Mouse (Mus musculus): Measurements from ENCODE around the gene Gfod1. TPM values are rescaled to one million over a fixed set of nuclear protein-coding genes. Genes with fewer than 3 reads are reported as not detected.

Gene Gfod1
- total RNA-seq, 1 experiment, result 4.8 TPM

DNA sequence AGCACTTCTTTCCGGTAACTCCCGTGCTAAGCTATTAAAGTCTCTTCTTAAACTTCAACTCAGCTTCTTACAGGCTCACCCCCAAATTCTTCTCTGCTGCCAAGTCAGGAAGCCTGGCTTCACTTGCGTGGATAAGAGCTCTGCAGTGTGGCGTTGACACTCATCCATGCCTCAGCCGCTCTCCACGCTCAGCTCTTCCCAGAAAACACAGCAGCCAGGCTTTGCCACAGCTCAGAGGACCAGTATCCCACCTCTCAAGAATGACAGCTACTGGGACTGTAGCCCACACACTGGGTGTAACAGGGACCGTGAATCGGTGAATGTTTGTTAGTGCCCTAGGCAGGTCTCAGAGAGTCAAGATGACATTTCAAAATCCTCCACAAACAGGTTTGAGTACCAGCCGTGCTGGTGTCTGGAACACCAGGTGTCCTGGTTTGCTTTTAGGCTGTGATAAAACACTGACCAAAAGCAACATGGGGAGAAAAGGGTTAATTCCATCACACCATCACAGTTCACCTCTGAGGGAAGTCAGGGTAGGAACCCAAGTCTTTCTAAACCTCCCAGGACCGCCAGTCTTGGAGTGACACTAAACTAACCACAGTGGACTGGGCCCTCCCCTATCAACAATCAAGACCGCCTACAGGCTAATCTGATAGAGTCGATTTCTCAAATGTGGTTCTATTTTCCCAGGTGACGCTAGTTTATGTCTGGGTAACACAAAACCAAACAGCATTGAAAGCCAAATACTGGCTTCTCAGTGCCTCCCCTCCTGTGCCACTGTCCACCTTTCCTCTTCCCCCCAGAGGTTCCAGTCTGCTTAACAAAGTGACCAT, 31.5 kb downstream of the Gfod1 start:
- Histone ChIP-seq H3K4me1 (ENCODE audit: control insufficient read depth in 2 of 2, insufficient read depth in 2 of 2, low read length in 2 of 2, poor library complexity in 1 of 2) (peaks cover 6 to 17% of the 10 kb centered on the region in 2 experiments), H3K9ac (ENCODE audit: insufficient read depth, low read depth, low read length, poor library complexity, severe bottlenecking) (no peak overlapping the region)

DNA sequence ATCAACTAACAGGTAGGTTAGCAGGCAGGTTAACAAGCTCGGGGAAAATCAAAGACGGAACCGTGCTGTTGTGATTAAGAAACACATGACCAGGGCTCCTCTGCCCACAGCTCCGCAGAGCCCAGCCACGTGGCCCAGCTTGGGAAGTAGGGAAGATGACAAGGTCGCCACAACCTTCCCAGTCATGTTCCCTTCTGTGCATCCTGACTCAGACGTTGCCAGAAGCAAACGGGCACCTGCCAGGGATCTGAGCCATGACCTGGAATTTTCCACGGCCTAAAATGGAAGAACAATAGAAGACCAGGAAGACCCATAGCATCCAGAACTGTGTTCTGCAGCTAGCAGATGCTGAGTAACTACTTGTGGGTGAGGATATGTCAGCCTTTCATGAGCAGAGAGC, 32.5 kb downstream of the Gfod1 start:
- Histone ChIP-seq H3K9me3 (ENCODE audit: control insufficient read depth, insufficient read depth, low read depth, low read length) (no peaks in the 10 kb centered on the region), H3K27ac (ENCODE audit: insufficient read depth, low read depth, low read length, poor library complexity, severe bottlenecking) (no peak overlapping the region), H3K4me1 (ENCODE audit: control insufficient read depth in 2 of 2, insufficient read depth in 2 of 2, low read length in 2 of 2, poor library complexity in 1 of 2) (peaks cover 6 to 21% of the 10 kb centered on the region in 2 experiments), H3K36me3 (ENCODE audit: control insufficient read depth, insufficient read depth, low read length, poor library complexity, severe bottlenecking) (no peaks in the 10 kb centered on the region), H3K4me3 (ENCODE audit: insufficient read depth in 1 of 2, low read depth in 1 of 2, low read length in 2 of 2, poor library complexity in 1 of 2, severe bottlenecking in 1 of 2) (no peak overlapping the region), H3K9ac (ENCODE audit: insufficient read depth, low read depth, low read length, poor library complexity, severe bottlenecking) (no peak overlapping the region)
- no peak for DNase-seq (ENCODE audit: low read depth, low spot score)
- no peak for TF ChIP-seq ZC3H11A (IDR thresholded peaks at IDR 0.05; ENCODE audit: borderline replicate concordance, low read depth, low read length)
- no peak for TF ChIP-seq CHD2 (IDR thresholded peaks at IDR 0.05; ENCODE audit: low read depth, low read length)
- TF ChIP-seq HCFC1 (IDR thresholded peaks at IDR 0.05; ENCODE audit: borderline replicate concordance, insufficient read depth, low read length), result no peak
- TF ChIP-seq MAFK (IDR thresholded peaks at IDR 0.05; ENCODE audit: insufficient read depth, low read depth, low read length), result no peak
- no peak for TF ChIP-seq ZNF384 (IDR thresholded peaks at IDR 0.05; ENCODE audit: low read depth, low read length)
- in situ Hi-C loops (cut with MboI; ENCODE audit: low sequenced_read_pairs in 2 of 2, unreplicated experiment in 2 of 2), result no loop called here

More for the DNA sequence above, 31.5 kb downstream of the Gfod1 start:
- no peak for DNase-seq (ENCODE audit: low read depth, low spot score)
- Histone ChIP-seq H3K9me3 (ENCODE audit: control insufficient read depth, insufficient read depth, low read depth, low read length) (no peaks in the 10 kb centered on the region), H3K27ac (ENCODE audit: insufficient read depth, low read depth, low read length, poor library complexity, severe bottlenecking) (no peak overlapping the region), H3K4me3 (ENCODE audit: insufficient read depth in 1 of 2, low read depth in 1 of 2, low read length in 2 of 2, poor library complexity in 1 of 2, severe bottlenecking in 1 of 2) (no peak overlapping the region), H3K36me3 (ENCODE audit: control insufficient read depth, insufficient read depth, low read length, poor library complexity, severe bottlenecking) (no peaks in the 10 kb centered on the region; the same call in 1 of the 2 replicates)
- in situ Hi-C loops (cut with MboI; ENCODE audit: low sequenced_read_pairs in 2 of 2, unreplicated experiment in 2 of 2), result no loop called here
- TF ChIP-seq HCFC1 (IDR thresholded peaks at IDR 0.05; ENCODE audit: borderline replicate concordance, insufficient read depth, low read length) (no peak), CHD2 (IDR thresholded peaks at IDR 0.05; ENCODE audit: low read depth, low read length) (no peak), ZNF384 (IDR thresholded peaks at IDR 0.05; ENCODE audit: low read depth, low read length) (no peak), ZC3H11A (IDR thresholded peaks at IDR 0.05; ENCODE audit: borderline replicate concordance, low read depth, low read length) (no peak), MAFK (IDR thresholded peaks at IDR 0.05; ENCODE audit: insufficient read depth, low read depth, low read length) (no peak)

DNA sequence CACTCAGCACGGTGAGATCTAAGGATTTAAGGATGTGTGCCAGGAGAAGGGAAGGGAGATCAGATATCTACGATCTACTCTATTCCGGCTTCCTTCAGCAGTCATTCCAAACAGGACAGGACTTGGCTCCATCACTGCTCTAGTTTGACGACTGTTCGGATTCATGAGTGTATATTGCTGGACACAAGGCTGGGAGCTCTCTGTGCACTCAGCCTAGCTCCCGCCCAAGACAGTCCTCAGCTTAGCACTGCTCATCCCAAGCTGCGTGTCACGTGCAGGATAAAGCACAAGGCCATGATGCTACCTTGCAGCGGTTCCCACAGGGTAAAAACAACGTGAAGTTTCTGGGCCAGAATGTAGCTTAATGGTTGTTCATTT, 33.8 kb downstream of the Gfod1 start:
- no peak for TF ChIP-seq ZNF384 (IDR thresholded peaks at IDR 0.05; ENCODE audit: low read depth, low read length)
- no peak for TF ChIP-seq HCFC1 (IDR thresholded peaks at IDR 0.05; ENCODE audit: borderline replicate concordance, insufficient read depth, low read length)
- no peak for TF ChIP-seq MAFK (IDR thresholded peaks at IDR 0.05; ENCODE audit: insufficient read depth, low read depth, low read length)
- TF ChIP-seq ZC3H11A (IDR thresholded peaks at IDR 0.05; ENCODE audit: borderline replicate concordance, low read depth, low read length), result no peak
- no peak for TF ChIP-seq CHD2 (IDR thresholded peaks at IDR 0.05; ENCODE audit: low read depth, low read length)
- no peaks in the 10 kb centered on the region for H3K9me3 ChIP-seq (ENCODE audit: control insufficient read depth, insufficient read depth, low read depth, low read length)
- DNase-seq (ENCODE audit: low read depth, low spot score), result no peak
- in situ Hi-C loops (cut with MboI; ENCODE audit: low sequenced_read_pairs in 2 of 2, unreplicated experiment in 2 of 2), result no loop called here
- H3K27ac ChIP-seq (ENCODE audit: insufficient read depth, low read depth, low read length, poor library complexity, severe bottlenecking), result no peak overlapping the region
- H3K4me3 ChIP-seq (ENCODE audit: insufficient read depth in 1 of 2, low read depth in 1 of 2, low read length in 2 of 2, poor library complexity in 1 of 2, severe bottlenecking in 1 of 2), result no peak overlapping the region
- H3K9ac ChIP-seq (ENCODE audit: insufficient read depth, low read depth, low read length, poor library complexity, severe bottlenecking), result no peak overlapping the region
- no peaks in the 10 kb centered on the region for H3K36me3 ChIP-seq (ENCODE audit: control insufficient read depth, insufficient read depth, low read length, poor library complexity, severe bottlenecking)
- H3K4me1 ChIP-seq (ENCODE audit: control insufficient read depth in 2 of 2, insufficient read depth in 2 of 2, low read length in 2 of 2, poor library complexity in 1 of 2), result peaks cover 6 to 21% of the 10 kb centered on the region in 2 experiments

DNA sequence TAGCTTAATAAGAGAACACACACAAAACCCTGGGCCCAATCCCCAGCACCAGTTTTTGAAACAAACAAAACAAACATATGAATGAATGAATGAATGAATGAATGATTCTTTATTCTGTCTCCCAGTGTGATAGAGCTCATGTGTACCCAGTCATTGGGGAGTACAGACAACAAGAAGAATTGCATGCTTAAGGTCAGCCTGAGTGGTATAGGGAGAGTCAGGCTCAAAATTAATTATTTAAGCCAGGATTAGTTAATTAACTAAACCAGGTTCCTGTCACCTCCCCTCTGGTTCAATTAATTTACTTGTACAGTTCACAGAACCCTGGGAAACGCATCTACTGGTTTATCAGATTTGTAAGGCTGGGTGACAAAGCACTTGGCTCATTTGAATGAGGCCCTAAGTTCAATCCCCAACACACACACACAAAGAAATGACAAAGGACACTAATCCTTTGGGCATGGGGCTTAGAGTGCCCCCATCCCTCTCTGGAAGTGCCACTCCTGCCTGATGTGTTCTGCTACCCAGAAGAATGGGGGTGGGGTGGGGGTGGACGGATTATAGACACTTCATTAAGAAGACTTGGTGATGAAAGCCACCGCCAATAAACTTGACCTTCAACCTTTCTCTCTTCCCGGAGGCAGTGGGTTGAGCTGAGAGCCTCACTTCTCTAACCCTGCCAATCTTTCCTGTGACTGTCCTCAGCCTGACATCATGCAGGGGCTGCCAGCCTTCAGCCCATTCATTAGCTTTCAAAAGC, 34.3 kb downstream of the Gfod1 start:
- no peak for TF ChIP-seq CHD2 (IDR thresholded peaks at IDR 0.05; ENCODE audit: low read depth, low read length)
- TF ChIP-seq ZNF384 (IDR thresholded peaks at IDR 0.05; ENCODE audit: low read depth, low read length), result no peak
- TF ChIP-seq ZC3H11A (IDR thresholded peaks at IDR 0.05; ENCODE audit: borderline replicate concordance, low read depth, low read length), result no peak
- TF ChIP-seq MAFK (IDR thresholded peaks at IDR 0.05; ENCODE audit: insufficient read depth, low read depth, low read length), result no peak
- no peak for TF ChIP-seq HCFC1 (IDR thresholded peaks at IDR 0.05; ENCODE audit: borderline replicate concordance, insufficient read depth, low read length)
- H3K9ac ChIP-seq (ENCODE audit: insufficient read depth, low read depth, low read length, poor library complexity, severe bottlenecking), result no peak overlapping the region
- no peaks in the 10 kb centered on the region for H3K36me3 ChIP-seq (ENCODE audit: control insufficient read depth, insufficient read depth, low read length, poor library complexity, severe bottlenecking)
- no peak overlapping the region for H3K4me3 ChIP-seq (ENCODE audit: insufficient read depth in 1 of 2, low read depth in 1 of 2, low read length in 2 of 2, poor library complexity in 1 of 2, severe bottlenecking in 1 of 2)
- DNase-seq (ENCODE audit: low read depth, low spot score), result no peak
- in situ Hi-C loops (cut with MboI; ENCODE audit: low sequenced_read_pairs in 2 of 2, unreplicated experiment in 2 of 2), result no loop called here
- no peak overlapping the region for H3K27ac ChIP-seq (ENCODE audit: insufficient read depth, low read depth, low read length, poor library complexity, severe bottlenecking)
- peaks cover 6 to 22% of the 10 kb centered on the region in 2 experiments for H3K4me1 ChIP-seq (ENCODE audit: control insufficient read depth in 2 of 2, insufficient read depth in 2 of 2, low read length in 2 of 2, poor library complexity in 1 of 2)
- H3K9me3 ChIP-seq (ENCODE audit: control insufficient read depth, insufficient read depth, low read depth, low read length), result no peaks in the 10 kb centered on the region

All from ES-E14 (cell line).